Mouse (Mus musculus) kidney, postnatal 10 days (tissue): Measurements from ENCODE around the gene Med31.
"Not testable (repeated sequence)": the region's sequence is repeated elsewhere in the genome, so short reads cannot be mapped to it uniquely, and the experiment has no call there.

Experiments
- DNase-seq: peaks from one replicate; pipeline ENCODE4 v3.0.0; 2021; ENCODE audit warnings: mixed read lengths

The Med31 gene

GRCm38 (mm10) chr11:72196506-72196905 is 18.9 kb downstream of the Med31 start:
- DNase-seq = no peak

DNA sequence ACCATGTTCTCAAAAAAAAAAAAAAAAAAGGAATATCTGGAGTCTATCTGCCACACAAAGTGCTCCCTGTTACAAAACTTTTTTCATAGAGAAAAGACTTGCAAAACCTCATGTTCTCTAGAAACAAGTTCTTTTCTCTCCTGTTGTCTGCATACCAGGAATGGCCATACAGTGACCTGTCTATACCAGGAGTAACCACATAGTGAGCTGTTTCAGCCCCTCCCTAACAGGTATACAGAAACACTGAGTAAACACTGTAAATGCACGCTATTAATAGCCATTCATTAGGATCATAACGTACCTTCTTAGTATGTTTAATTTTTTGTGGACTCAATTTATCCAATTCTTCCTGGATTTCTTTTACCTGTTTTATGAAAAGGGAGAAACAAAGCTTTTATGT is 21.1 kb downstream of the Med31 start:
- no peak for DNase-seq

- DNase-seq = no peak
These were observed 24.5 kb downstream of the Med31 start for GRCm38 (mm10) chr11:72190857-72191256.

DNA sequence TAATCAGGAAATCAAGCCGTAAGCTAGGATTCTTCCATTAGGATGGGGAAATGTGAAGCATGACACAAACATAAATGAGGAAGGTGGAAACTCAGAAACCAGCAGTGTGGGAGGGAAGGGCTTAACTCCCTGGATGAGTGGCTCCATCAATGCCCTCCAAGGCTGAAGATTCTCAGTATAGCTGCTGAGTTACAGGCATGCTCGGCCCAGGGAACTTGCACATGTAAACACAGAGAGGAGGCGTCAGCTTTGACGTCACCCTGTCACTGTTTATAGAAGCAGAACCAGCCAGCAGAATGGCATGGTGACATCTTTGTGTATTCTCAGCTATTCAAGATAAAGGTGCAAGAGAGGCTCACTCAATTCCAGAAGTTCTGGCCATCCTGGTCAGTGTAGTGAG is 31.1 kb downstream of the Med31 start:
- no peak for DNase-seq

DNA sequence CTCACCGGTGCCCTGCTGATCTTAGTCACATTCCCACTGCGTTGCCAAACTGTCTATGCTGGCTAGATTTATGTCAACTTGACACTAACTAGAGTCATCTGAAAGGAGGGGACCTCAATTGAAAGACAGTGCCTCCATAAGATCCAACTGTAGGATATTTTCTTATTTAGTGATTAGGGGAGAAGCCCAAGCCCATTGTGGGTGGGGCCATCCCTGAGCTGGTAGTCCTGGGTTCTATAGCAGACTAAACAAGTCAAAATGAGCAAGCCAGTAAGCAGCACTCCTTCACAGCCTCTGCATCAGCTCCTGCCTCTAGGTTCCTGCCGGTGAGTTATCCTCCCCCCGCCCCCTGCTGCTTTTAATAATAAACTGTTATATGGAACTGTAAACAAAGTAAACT is 34.3 kb downstream of the Med31 start:
- DNase-seq = no peak

GRCm38 (mm10) chr11:72180556-72180955 is 34.8 kb downstream of the Med31 start:
- DNase-seq = no peak

- DNase-seq = no peak
These were observed 38.8 kb downstream of the Med31 start for GRCm38 (mm10) chr11:72176553-72176952.

DNA sequence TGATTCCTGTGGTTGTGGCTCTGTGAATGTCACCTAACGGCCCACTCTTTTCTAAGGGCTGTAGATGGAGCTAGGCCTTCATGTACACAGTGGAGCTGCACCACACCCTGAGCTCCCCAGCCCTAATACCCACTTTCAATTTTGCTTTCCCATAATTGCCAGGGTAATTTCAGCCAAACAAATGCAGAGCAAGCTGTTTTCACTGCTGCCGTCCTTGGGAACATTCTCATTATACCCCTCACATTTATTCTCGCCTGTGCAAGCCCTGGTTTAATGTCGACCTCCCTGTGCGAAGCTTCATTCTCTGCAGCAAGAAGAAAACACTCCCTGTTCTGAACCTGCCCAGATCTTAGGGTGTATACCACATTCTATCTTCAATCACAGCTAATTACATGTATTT is 39.4 kb downstream of the Med31 start:
- DNase-seq = no peak

GRCm38 (mm10) chr11:72174721-72175120 is 40.7 kb downstream of the Med31 start:
- no peak for DNase-seq

DNA sequence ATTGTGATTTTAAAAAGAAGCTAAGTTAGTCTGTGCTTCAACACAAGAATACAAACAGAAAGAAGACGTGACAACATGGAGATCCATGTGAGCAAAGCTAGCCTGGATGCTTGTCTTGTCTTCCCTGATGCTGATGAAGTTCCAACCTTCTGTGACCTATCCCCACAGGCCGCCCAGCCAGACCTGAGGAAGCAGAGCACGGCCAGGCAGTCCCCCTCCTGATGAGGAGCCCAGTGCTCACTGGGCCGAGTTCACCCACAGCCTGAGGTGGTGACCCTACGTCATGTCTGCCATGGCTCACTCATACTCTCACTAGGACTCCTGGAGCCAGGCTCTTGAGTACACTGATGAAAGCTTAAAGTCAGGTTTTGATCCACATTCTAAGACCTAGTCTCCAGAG is 41.9 kb downstream of the Med31 start:
- DNase-seq = no peak

DNA sequence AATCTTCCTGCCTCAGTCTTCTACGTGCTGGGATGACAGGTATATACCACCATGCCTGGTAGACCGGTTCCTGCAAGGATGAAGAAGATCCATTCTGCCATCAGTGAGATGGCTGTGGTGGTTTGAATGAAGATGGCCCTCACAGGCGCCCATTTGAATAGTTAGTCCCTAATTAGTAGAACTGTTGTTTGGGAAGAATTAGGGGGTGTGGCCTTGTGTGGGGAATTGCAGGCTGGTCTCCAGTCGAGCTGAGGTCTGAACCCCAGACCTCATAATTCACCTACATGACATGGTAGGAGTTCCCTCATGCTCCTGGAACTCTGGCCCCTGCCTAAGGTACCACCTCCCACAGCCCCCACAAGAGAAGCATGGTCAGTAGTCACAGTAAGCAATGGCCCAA is 43.5 kb downstream of the Med31 start:
- not testable (repeated sequence) for DNase-seq

DNA sequence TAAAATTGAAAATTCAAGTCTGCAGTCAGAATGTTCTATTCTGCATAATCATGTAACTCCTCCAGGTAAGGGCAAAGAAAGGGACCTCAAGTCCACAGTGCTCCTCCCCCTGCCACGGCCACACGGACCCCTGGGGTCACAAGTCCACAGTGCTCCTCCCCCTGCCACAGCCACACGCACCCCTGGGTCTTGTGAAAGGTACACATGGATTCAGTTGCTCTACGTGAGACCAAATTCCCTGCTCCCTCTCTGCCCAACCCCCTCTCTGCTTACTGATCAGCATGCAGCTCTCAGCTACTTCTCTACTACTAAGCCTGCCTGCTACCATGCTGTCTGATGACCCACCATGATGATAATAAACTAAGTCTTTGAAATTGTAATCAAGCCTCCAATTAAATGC is 45.5 kb downstream of the Med31 start:
- DNase-seq = no peak

DNA sequence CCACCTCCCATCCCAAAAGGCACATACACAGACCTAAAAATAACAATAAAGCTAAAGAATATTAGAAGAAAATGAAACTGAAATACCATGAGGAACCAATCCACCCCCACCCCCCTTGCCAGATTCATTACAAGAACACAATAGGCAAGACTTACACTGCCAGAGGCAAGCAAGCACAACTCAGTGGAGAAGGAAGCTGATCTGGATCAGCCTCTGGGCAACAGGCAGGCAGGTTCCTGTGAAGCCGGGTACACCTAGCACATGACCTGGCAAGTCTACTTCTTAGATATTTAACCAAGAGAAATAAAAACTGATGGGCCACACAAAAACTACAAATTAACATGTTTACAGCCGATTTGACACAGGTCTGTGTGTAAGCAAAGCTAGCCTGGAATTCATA is 52.2 kb downstream of the Med31 start:
- no peak for DNase-seq
